Mouse (Mus musculus): ENCODE results near the gene Acly. TPM values are rescaled to one million over a fixed set of nuclear protein-coding genes. Genes with fewer than 3 reads are reported as not detected.
A peak's percentile ranks its signal among the peaks of the same experiment; 100 is the strongest.
"Not testable (repeated sequence)": the region's sequence is repeated elsewhere in the genome, so short reads cannot be mapped to it uniquely, and the experiment has no call there.

Gene Acly
- polyA plus RNA-seq, 2 experiments: 118 to 159 TPM

GRCm38 (mm10) chr11:100536466-100536865, 8.7 kb upstream of the Acly start:
- ATAC-seq (ENCODE audit: low FRiP score, low read depth): no peak
- H3K27ac ChIP-seq (replicated peaks; ENCODE audit: low read depth, low read length): no peak overlapping the region
- DNase-seq (ENCODE audit: low spot score): no peak
- no peaks in the 10 kb centered on the region for H3K4me1 ChIP-seq (ENCODE audit: control insufficient read depth, insufficient read depth, low read length)
- no peaks in the 10 kb centered on the region for H3K36me3 ChIP-seq (ENCODE audit: control insufficient read depth, insufficient read depth, low read length)
- no peak overlapping the region for H3K4me2 ChIP-seq (replicated peaks; ENCODE audit: low read depth, low read length, severe bottlenecking)
- no peak for TF ChIP-seq POLR2A (IDR thresholded peaks at IDR 0.05; ENCODE audit: borderline replicate concordance, extremely low read depth, insufficient read depth, insufficient read length)
- no peaks in the 10 kb centered on the region for H3K9me3 ChIP-seq (ENCODE audit: control insufficient read depth, low read length)
- no peak overlapping the region for H3K4me3 ChIP-seq (replicated peaks; ENCODE audit: low read length)
- no peaks in the 10 kb centered on the region for H3K27me3 ChIP-seq (ENCODE audit: control insufficient read depth, insufficient read depth, low read length)
- H3K9ac ChIP-seq (ENCODE audit: low read depth, low read length, severe bottlenecking): no peak overlapping the region

- Histone ChIP-seq H3K4me1 (ENCODE audit: control insufficient read depth, insufficient read depth, low read length) (no peaks in the 10 kb centered on the region), H3K4me3 (replicated peaks; ENCODE audit: low read length) (no peak overlapping the region), H3K4me2 (replicated peaks; ENCODE audit: low read depth, low read length, severe bottlenecking) (no peak overlapping the region), H3K27ac (replicated peaks; ENCODE audit: low read depth, low read length) (no peak overlapping the region), H3K9me3 (ENCODE audit: control insufficient read depth, low read length) (no peaks in the 10 kb centered on the region), H3K36me3 (ENCODE audit: control insufficient read depth, insufficient read depth, low read length) (no peaks in the 10 kb centered on the region), H3K9ac (ENCODE audit: low read depth, low read length, severe bottlenecking) (no peak overlapping the region), H3K27me3 (ENCODE audit: control insufficient read depth, insufficient read depth, low read length) (no peaks in the 10 kb centered on the region)
- DNase-seq (ENCODE audit: low spot score) (no peak), ATAC-seq (ENCODE audit: low FRiP score, low read depth) (no peak)
- TF ChIP-seq POLR2A (IDR thresholded peaks at IDR 0.05; ENCODE audit: borderline replicate concordance, extremely low read depth, insufficient read depth, insufficient read length): no peak
- 71% methylated on average over 1 of the region's 1 CpGs for WGBS
Observed at GRCm38 (mm10) chr11:100535996-100536395, 8.2 kb upstream of the Acly start.

DNA sequence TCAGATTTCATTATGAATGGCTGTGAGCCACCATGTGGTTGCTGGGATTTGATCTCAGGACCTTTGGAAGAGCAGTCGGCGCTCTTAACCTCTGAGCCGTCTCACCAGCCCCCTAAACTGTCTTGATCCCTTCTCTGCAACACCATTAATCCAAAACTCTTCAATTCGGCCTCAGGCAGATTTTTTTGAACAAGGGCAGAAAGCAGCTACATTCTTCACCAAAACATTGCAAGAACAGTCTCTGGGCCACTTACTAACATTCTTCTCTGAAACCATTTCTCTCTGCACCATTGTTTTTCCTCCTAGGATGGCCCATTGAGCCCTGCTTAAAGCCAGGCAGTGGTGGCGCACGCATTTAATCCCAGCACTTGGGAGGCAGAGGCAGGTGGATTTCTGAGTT, 7.0 kb upstream of the Acly start:
- ATAC-seq (ENCODE audit: low FRiP score, low read depth); H3K9me3 ChIP-seq (ENCODE audit: control insufficient read depth, low read length); H3K27ac ChIP-seq (replicated peaks; ENCODE audit: low read depth, low read length); H3K4me1 ChIP-seq (ENCODE audit: control insufficient read depth, insufficient read depth, low read length); H3K4me2 ChIP-seq (replicated peaks; ENCODE audit: low read depth, low read length, severe bottlenecking); DNase-seq (ENCODE audit: low spot score); H3K27me3 ChIP-seq (ENCODE audit: control insufficient read depth, insufficient read depth, low read length); H3K9ac ChIP-seq (ENCODE audit: low read depth, low read length, severe bottlenecking); H3K36me3 ChIP-seq (ENCODE audit: control insufficient read depth, insufficient read depth, low read length); H3K4me3 ChIP-seq (replicated peaks; ENCODE audit: low read length): not testable (repeated sequence)
- 82% methylated on average over 6 of the region's 6 CpGs for WGBS

DNA sequence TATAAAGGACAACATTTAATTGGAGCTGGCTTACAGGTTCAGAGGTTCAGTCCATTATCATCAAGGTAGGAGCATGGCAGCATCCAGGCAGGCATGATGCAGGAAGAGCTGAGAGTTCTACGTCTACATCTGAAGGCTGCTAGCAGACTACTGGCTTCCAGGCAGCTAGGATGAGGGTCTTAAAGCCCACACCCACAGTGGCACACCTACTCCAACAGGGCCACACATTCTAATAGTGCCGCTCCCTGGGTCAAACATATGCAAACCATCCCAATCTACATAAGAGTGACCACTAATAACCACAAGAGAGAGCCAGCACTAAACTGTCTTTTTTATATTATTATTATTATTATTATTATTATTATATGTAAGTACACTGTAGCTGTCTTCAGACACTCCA, 6.6 kb upstream of the Acly start:
- H3K4me3 ChIP-seq (replicated peaks; ENCODE audit: low read length); H3K9ac ChIP-seq (ENCODE audit: low read depth, low read length, severe bottlenecking); ATAC-seq (ENCODE audit: low FRiP score, low read depth); H3K4me1 ChIP-seq (ENCODE audit: control insufficient read depth, insufficient read depth, low read length); H3K27me3 ChIP-seq (ENCODE audit: control insufficient read depth, insufficient read depth, low read length); H3K27ac ChIP-seq (replicated peaks; ENCODE audit: low read depth, low read length); H3K4me2 ChIP-seq (replicated peaks; ENCODE audit: low read depth, low read length, severe bottlenecking); H3K9me3 ChIP-seq (ENCODE audit: control insufficient read depth, low read length); DNase-seq (ENCODE audit: low spot score); H3K36me3 ChIP-seq (ENCODE audit: control insufficient read depth, insufficient read depth, low read length): not testable (repeated sequence)
- WGBS: 80% methylated on average over 2 of the region's 2 CpGs

DNA sequence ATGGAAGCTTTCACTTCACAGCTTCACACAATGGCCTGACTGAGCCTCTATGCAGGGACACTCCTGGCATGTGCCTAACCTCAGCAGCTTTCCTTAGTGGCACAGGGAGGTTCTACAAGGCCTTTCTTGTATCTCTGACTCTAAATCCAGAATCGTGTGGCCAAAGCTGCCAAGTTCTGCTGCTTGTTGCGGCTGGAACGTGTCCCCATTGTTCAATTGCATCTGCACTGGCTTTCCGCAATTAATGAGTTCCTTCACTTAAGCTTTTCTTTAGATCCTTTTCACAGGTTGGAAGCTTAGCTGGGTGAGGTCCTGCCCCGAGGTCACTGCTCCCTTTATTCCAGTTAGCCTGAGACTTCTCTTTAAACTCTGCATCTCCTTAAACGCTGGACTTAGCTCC, 6.1 kb upstream of the Acly start:
- 75% methylated on average over 6 of the region's 6 CpGs for WGBS
- no peak overlapping the region for H3K27ac ChIP-seq (replicated peaks; ENCODE audit: low read depth, low read length)
- no peaks in the 10 kb centered on the region for H3K4me1 ChIP-seq (ENCODE audit: control insufficient read depth, insufficient read depth, low read length)
- TF ChIP-seq POLR2A (IDR thresholded peaks at IDR 0.05; ENCODE audit: borderline replicate concordance, extremely low read depth, insufficient read depth, insufficient read length): no peak
- no peaks in the 10 kb centered on the region for H3K36me3 ChIP-seq (ENCODE audit: control insufficient read depth, insufficient read depth, low read length)
- no peak overlapping the region for H3K9ac ChIP-seq (ENCODE audit: low read depth, low read length, severe bottlenecking)
- no peak overlapping the region for H3K4me3 ChIP-seq (replicated peaks; ENCODE audit: low read length)
- DNase-seq (ENCODE audit: low spot score): no peak
- H3K9me3 ChIP-seq (ENCODE audit: control insufficient read depth, low read length): no peaks in the 10 kb centered on the region
- ATAC-seq (ENCODE audit: low FRiP score, low read depth): no peak
- H3K4me2 ChIP-seq (replicated peaks; ENCODE audit: low read depth, low read length, severe bottlenecking): no peak overlapping the region
- no peaks in the 10 kb centered on the region for H3K27me3 ChIP-seq (ENCODE audit: control insufficient read depth, insufficient read depth, low read length)

DNA sequence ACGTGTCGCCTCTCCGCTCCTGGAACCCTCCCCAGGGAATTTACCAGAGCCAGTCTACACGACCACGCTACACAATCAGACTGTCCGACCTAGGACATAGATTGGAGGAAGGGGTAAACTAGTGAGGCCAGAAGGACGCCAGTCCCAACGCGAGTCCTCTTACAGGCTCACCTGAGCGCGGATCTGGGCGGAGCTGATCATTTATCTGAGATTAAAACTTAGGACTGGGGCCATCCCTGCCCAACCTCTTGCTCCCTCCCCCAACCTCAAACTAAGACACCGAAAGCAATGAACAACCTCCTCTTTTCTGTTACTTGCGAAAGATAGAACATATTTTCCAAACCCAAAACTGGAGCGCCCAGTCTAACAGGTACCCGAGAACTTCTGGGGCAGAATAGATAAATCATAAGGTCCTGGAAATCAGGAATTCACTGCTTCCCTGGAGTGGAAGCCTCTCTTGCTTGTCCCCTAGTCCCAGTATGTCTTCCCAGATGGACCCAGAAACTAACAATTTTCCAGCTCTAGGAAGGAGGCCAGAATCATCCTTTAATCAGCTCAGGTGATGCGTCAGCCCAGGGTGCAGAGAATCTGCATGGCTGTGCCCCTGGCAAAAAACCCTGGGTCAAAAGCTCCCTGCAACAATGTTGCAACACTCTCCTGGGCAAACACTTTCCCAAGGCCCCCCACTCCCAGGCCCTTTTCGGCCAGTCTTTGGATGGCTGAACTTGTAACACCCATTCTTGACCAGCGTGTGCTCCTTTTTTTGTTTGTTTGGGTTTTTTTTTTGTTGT, 770 bp upstream of the Acly start:
- Histone ChIP-seq H3K4me1 (ENCODE audit: control insufficient read depth, insufficient read depth, low read length) (peaks cover 20% of the 10 kb centered on the region), H3K27me3 (ENCODE audit: control insufficient read depth, insufficient read depth, low read length) (no peaks in the 10 kb centered on the region), H3K36me3 (ENCODE audit: control insufficient read depth, insufficient read depth, low read length) (peaks cover 4% of the 10 kb centered on the region; the same call in 1 of the 2 replicates), H3K4me3 (replicated peaks; ENCODE audit: low read length) (peak overlapping the region; percentile 83), H3K9ac (ENCODE audit: low read depth, low read length, severe bottlenecking) (peak overlapping the region; percentile 83), H3K9me3 (ENCODE audit: control insufficient read depth, low read length) (no peaks in the 10 kb centered on the region), H3K27ac (replicated peaks; ENCODE audit: low read depth, low read length) (peak overlapping the region; percentile 58), H3K4me2 (replicated peaks; ENCODE audit: low read depth, low read length, severe bottlenecking) (peak overlapping the region; percentile 89)
- ATAC-seq (ENCODE audit: low FRiP score, low read depth) (no peak), DNase-seq (ENCODE audit: low spot score) (no peak)
- WGBS: 23% methylated on average over 19 of the region's 19 CpGs
- no peak for TF ChIP-seq POLR2A (IDR thresholded peaks at IDR 0.05; ENCODE audit: borderline replicate concordance, extremely low read depth, insufficient read depth, insufficient read length)

Measured in limb, embryonic 14.5 days (tissue).